Mouse (Mus musculus): Measurements from ENCODE around the gene Sgpp1. TPM values are rescaled to one million over a fixed set of nuclear protein-coding genes. Genes with fewer than 3 reads are reported as not detected.
"Not testable (repeated sequence)": the region's sequence is repeated elsewhere in the genome, so short reads cannot be mapped to it uniquely, and the experiment has no call there.

Sgpp1 gene
- total RNA-seq, 1 experiment, result 4.8 TPM

DNA sequence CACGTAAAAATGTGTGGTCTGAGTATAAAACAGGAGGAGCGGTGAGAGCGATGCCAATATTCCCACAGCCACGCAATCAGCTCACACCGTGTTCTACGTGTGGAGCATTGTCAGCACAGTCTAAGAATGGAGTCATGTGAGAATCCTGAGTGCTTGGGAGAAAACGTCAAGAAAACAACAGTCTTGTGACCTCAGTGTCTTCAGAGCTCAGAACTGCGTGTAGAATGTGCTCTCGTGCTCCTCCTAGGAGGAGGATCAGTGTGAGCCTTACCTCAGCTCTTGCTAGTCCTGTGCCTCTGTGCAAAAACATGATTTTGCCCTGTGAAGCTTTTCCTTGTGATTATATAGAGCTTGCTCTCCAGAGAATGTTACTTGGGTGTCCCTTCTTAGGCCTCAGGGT is 14.5 kb downstream of the Sgpp1 start:
- no peak for TF ChIP-seq ZC3H11A (IDR thresholded peaks at IDR 0.05; ENCODE audit: borderline replicate concordance, low read depth, low read length)
- no peak for TF ChIP-seq ZNF384 (IDR thresholded peaks at IDR 0.05; ENCODE audit: low read depth, low read length)
- TF ChIP-seq CHD2 (IDR thresholded peaks at IDR 0.05; ENCODE audit: low read depth, low read length), result no peak
- no peak overlapping the region for H3K9ac ChIP-seq (ENCODE audit: insufficient read depth, low read depth, low read length, poor library complexity, severe bottlenecking)
- no peak overlapping the region for H3K4me3 ChIP-seq (ENCODE audit: insufficient read depth in 1 of 2, low read depth in 1 of 2, low read length in 2 of 2, poor library complexity in 1 of 2, severe bottlenecking in 1 of 2)
- no peak overlapping the region for H3K27ac ChIP-seq (ENCODE audit: insufficient read depth, low read depth, low read length, poor library complexity, severe bottlenecking)
- no peaks in the 10 kb centered on the region for H3K4me1 ChIP-seq (ENCODE audit: control insufficient read depth in 2 of 2, insufficient read depth in 2 of 2, low read length in 2 of 2, poor library complexity in 1 of 2)
- DNase-seq (ENCODE audit: low read depth, low spot score), result no peak
- no peaks in the 10 kb centered on the region for H3K9me3 ChIP-seq (ENCODE audit: control insufficient read depth, insufficient read depth, low read depth, low read length)
- H3K36me3 ChIP-seq (ENCODE audit: control insufficient read depth, insufficient read depth, low read length, poor library complexity, severe bottlenecking), result no peaks in the 10 kb centered on the region
- in situ Hi-C loops (cut with MboI; ENCODE audit: low sequenced_read_pairs in 2 of 2, unreplicated experiment in 2 of 2), result no loop called here

DNA sequence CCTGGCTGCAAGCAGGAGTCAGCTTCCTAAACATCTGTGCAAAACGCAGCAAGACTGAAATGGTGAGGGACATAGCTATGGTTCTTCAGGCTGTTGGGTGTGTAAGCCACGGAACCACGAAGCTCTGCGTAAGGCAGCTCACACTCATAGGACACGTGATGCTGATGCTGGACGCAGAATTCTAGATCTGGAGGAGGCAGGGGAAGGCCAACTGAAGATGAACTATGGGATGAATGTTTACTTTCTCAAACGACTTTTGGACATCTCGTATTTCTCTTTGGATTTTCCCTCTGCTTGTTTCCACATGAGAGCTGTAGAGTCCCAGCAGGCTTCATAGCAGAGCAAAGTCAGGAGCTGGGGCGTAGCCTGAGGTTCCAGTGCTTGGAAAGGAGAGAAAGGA is 21.9 kb downstream of the Sgpp1 start:
- in situ Hi-C loops (cut with MboI; ENCODE audit: low sequenced_read_pairs in 2 of 2, unreplicated experiment in 2 of 2), result no loop called here
- H3K4me1 ChIP-seq (ENCODE audit: control insufficient read depth in 2 of 2, insufficient read depth in 2 of 2, low read length in 2 of 2, poor library complexity in 1 of 2), result no peaks in the 10 kb centered on the region
- TF ChIP-seq HCFC1 (IDR thresholded peaks at IDR 0.05; ENCODE audit: borderline replicate concordance, insufficient read depth, low read length) (no peak), CHD2 (IDR thresholded peaks at IDR 0.05; ENCODE audit: low read depth, low read length) (no peak), ZNF384 (IDR thresholded peaks at IDR 0.05; ENCODE audit: low read depth, low read length) (no peak), ZC3H11A (IDR thresholded peaks at IDR 0.05; ENCODE audit: borderline replicate concordance, low read depth, low read length) (no peak), MAFK (IDR thresholded peaks at IDR 0.05; ENCODE audit: insufficient read depth, low read depth, low read length) (no peak)
- no peak overlapping the region for H3K9ac ChIP-seq (ENCODE audit: insufficient read depth, low read depth, low read length, poor library complexity, severe bottlenecking)
- H3K27ac ChIP-seq (ENCODE audit: insufficient read depth, low read depth, low read length, poor library complexity, severe bottlenecking), result no peak overlapping the region
- no peak for DNase-seq (ENCODE audit: low read depth, low spot score)
- H3K36me3 ChIP-seq (ENCODE audit: control insufficient read depth, insufficient read depth, low read length, poor library complexity, severe bottlenecking), result no peaks in the 10 kb centered on the region
- H3K4me3 ChIP-seq (ENCODE audit: insufficient read depth in 1 of 2, low read depth in 1 of 2, low read length in 2 of 2, poor library complexity in 1 of 2, severe bottlenecking in 1 of 2), result no peak overlapping the region
- H3K9me3 ChIP-seq (ENCODE audit: control insufficient read depth, insufficient read depth, low read depth, low read length), result no peaks in the 10 kb centered on the region

- DNase-seq (ENCODE audit: low read depth, low spot score); H3K9ac ChIP-seq (ENCODE audit: insufficient read depth, low read depth, low read length, poor library complexity, severe bottlenecking); H3K4me1 ChIP-seq (ENCODE audit: control insufficient read depth in 2 of 2, insufficient read depth in 2 of 2, low read length in 2 of 2, poor library complexity in 1 of 2); H3K9me3 ChIP-seq (ENCODE audit: control insufficient read depth, insufficient read depth, low read depth, low read length); H3K36me3 ChIP-seq (ENCODE audit: control insufficient read depth, insufficient read depth, low read length, poor library complexity, severe bottlenecking); H3K4me3 ChIP-seq (ENCODE audit: insufficient read depth in 1 of 2, low read depth in 1 of 2, low read length in 2 of 2, poor library complexity in 1 of 2, severe bottlenecking in 1 of 2); H3K27ac ChIP-seq (ENCODE audit: insufficient read depth, low read depth, low read length, poor library complexity, severe bottlenecking); in situ Hi-C loops (cut with MboI; ENCODE audit: low sequenced_read_pairs in 2 of 2, unreplicated experiment in 2 of 2): not testable (repeated sequence)
Observed at GRCm38 (mm10) chr12:75712905-75713304, 22.6 kb downstream of the Sgpp1 start.

- no peak for TF ChIP-seq CHD2 (IDR thresholded peaks at IDR 0.05; ENCODE audit: low read depth, low read length)
- TF ChIP-seq HCFC1 (IDR thresholded peaks at IDR 0.05; ENCODE audit: borderline replicate concordance, insufficient read depth, low read length), result no peak
- TF ChIP-seq ZC3H11A (IDR thresholded peaks at IDR 0.05; ENCODE audit: borderline replicate concordance, low read depth, low read length), result no peak
- TF ChIP-seq MAFK (IDR thresholded peaks at IDR 0.05; ENCODE audit: insufficient read depth, low read depth, low read length), result no peak
- no peak for TF ChIP-seq ZNF384 (IDR thresholded peaks at IDR 0.05; ENCODE audit: low read depth, low read length)
- H3K9me3 ChIP-seq (ENCODE audit: control insufficient read depth, insufficient read depth, low read depth, low read length), result no peaks in the 10 kb centered on the region
- DNase-seq (ENCODE audit: low read depth, low spot score), result no peak
- H3K4me1 ChIP-seq (ENCODE audit: control insufficient read depth in 2 of 2, insufficient read depth in 2 of 2, low read length in 2 of 2, poor library complexity in 1 of 2), result no peaks in the 10 kb centered on the region
- in situ Hi-C loops (cut with MboI; ENCODE audit: low sequenced_read_pairs in 2 of 2, unreplicated experiment in 2 of 2), result no loop called here
- no peaks in the 10 kb centered on the region for H3K36me3 ChIP-seq (ENCODE audit: control insufficient read depth, insufficient read depth, low read length, poor library complexity, severe bottlenecking)
- H3K27ac ChIP-seq (ENCODE audit: insufficient read depth, low read depth, low read length, poor library complexity, severe bottlenecking), result no peak overlapping the region
- H3K9ac ChIP-seq (ENCODE audit: insufficient read depth, low read depth, low read length, poor library complexity, severe bottlenecking), result no peak overlapping the region
- no peak overlapping the region for H3K4me3 ChIP-seq (ENCODE audit: insufficient read depth in 1 of 2, low read depth in 1 of 2, low read length in 2 of 2, poor library complexity in 1 of 2, severe bottlenecking in 1 of 2)
Observed at GRCm38 (mm10) chr12:75710596-75711376, 24.7 kb downstream of the Sgpp1 start.

DNA sequence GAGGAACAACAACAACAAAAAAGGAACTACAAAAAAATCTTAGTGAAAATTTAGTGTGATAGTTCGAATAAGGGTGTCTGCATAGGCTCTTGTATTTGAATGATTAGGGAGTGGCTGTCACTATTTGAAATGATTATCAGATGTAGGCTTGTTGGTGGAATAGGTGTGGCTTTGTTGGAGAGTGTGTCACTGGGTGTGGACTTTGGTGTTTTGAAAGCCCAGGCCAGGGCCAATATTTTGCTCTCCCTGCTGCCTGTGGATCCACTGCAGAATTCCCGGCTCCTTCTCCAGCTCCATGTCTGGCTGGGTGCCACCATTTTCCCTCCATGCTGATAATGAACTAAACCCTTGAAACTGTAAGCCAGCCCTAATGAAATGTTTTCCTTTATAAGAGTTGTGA is 26.0 kb downstream of the Sgpp1 start:
- Histone ChIP-seq H3K4me3 (ENCODE audit: insufficient read depth in 1 of 2, low read depth in 1 of 2, low read length in 2 of 2, poor library complexity in 1 of 2, severe bottlenecking in 1 of 2) (no peak overlapping the region), H3K36me3 (ENCODE audit: control insufficient read depth, insufficient read depth, low read length, poor library complexity, severe bottlenecking) (no peaks in the 10 kb centered on the region), H3K9ac (ENCODE audit: insufficient read depth, low read depth, low read length, poor library complexity, severe bottlenecking) (no peak overlapping the region), H3K9me3 (ENCODE audit: control insufficient read depth, insufficient read depth, low read depth, low read length) (no peaks in the 10 kb centered on the region), H3K4me1 (ENCODE audit: control insufficient read depth in 2 of 2, insufficient read depth in 2 of 2, low read length in 2 of 2, poor library complexity in 1 of 2) (no peaks in the 10 kb centered on the region), H3K27ac (ENCODE audit: insufficient read depth, low read depth, low read length, poor library complexity, severe bottlenecking) (no peak overlapping the region)
- DNase-seq (ENCODE audit: low read depth, low spot score), result no peak
- in situ Hi-C loops (cut with MboI; ENCODE audit: low sequenced_read_pairs in 2 of 2, unreplicated experiment in 2 of 2), result no loop called here
- no peak for TF ChIP-seq ZNF384 (IDR thresholded peaks at IDR 0.05; ENCODE audit: low read depth, low read length)
- no peak for TF ChIP-seq ZC3H11A (IDR thresholded peaks at IDR 0.05; ENCODE audit: borderline replicate concordance, low read depth, low read length)
- TF ChIP-seq MAFK (IDR thresholded peaks at IDR 0.05; ENCODE audit: insufficient read depth, low read depth, low read length), result no peak
- TF ChIP-seq HCFC1 (IDR thresholded peaks at IDR 0.05; ENCODE audit: borderline replicate concordance, insufficient read depth, low read length), result no peak
- no peak for TF ChIP-seq CHD2 (IDR thresholded peaks at IDR 0.05; ENCODE audit: low read depth, low read length)

Data from ES-E14 (cell line).